Mouse (Mus musculus) frontal cortex, adult (tissue): ENCODE results near the gene Tnfrsf1a.

ENCODE experiments used
- ATAC-seq: cut with Nextera tagmentation; 2 replicates; pipeline ENCODE4 v1.9.2; 2017; ENCODE audit warnings: mild to moderate bottlenecking, moderate library complexity, mixed read lengths; ENCODE audit not compliant: low TSS enrichment

The Tnfrsf1a gene

GRCm38 (mm10) chr6:125323547-125323946 lies 25.6 kb upstream of the Tnfrsf1a start:
- no peak for ATAC-seq

GRCm38 (mm10) chr6:125325337-125325736 lies 23.8 kb upstream of the Tnfrsf1a start:
- ATAC-seq = no peak

GRCm38 (mm10) chr6:125328243-125328642 lies 20.9 kb upstream of the Tnfrsf1a start:
- ATAC-seq = no peak

- ATAC-seq = peak; percentile 88
Observed at GRCm38 (mm10) chr6:125330626-125331326, 18.4 kb upstream of the Tnfrsf1a start.

GRCm38 (mm10) chr6:125333112-125333899 lies 15.9 kb upstream of the Tnfrsf1a start:
- ATAC-seq = no peak

GRCm38 (mm10) chr6:125334356-125334755 lies 14.8 kb upstream of the Tnfrsf1a start:
- ATAC-seq = no peak

GRCm38 (mm10) chr6:125338791-125339660 lies 10.1 kb upstream of the Tnfrsf1a start:
- ATAC-seq = no peak

GRCm38 (mm10) chr6:125340244-125340643 lies 8.9 kb upstream of the Tnfrsf1a start:
- no peak for ATAC-seq

GRCm38 (mm10) chr6:125342198-125342597 lies 7.0 kb upstream of the Tnfrsf1a start:
- no peak for ATAC-seq

GRCm38 (mm10) chr6:125344084-125344483 lies 5.1 kb upstream of the Tnfrsf1a start:
- no peak for ATAC-seq

- ATAC-seq = no peak
Observed at GRCm38 (mm10) chr6:125344866-125345265, 4.3 kb upstream of the Tnfrsf1a start.

GRCm38 (mm10) chr6:125345625-125346024 lies 3.5 kb upstream of the Tnfrsf1a start:
- no peak for ATAC-seq

- no peak for ATAC-seq
Observed at GRCm38 (mm10) chr6:125346029-125346428, 3.1 kb upstream of the Tnfrsf1a start.

GRCm38 (mm10) chr6:125349575-125350230 lies 541 bp downstream of the Tnfrsf1a start:
- ATAC-seq = peak; percentile 48; the same call in 1 of the 2 replicates

GRCm38 (mm10) chr6:125350231-125350994 lies 1.3 kb downstream of the Tnfrsf1a start:
- ATAC-seq = no peak

GRCm38 (mm10) chr6:125350995-125351324 lies 1.8 kb downstream of the Tnfrsf1a start:
- no peak for ATAC-seq

GRCm38 (mm10) chr6:125351368-125352045 lies 2.3 kb downstream of the Tnfrsf1a start:
- no peak for ATAC-seq

GRCm38 (mm10) chr6:125352046-125352384 lies 2.9 kb downstream of the Tnfrsf1a start:
- ATAC-seq = no peak

- ATAC-seq = no peak
Observed at GRCm38 (mm10) chr6:125352811-125353210, 3.6 kb downstream of the Tnfrsf1a start.

GRCm38 (mm10) chr6:125353221-125353620 lies 4.1 kb downstream of the Tnfrsf1a start:
- ATAC-seq = no peak

- no peak for ATAC-seq
Observed at GRCm38 (mm10) chr6:125353655-125354054, 4.5 kb downstream of the Tnfrsf1a start.
